Mouse (Mus musculus): ENCODE measurements around the gene Snapc3.

GRCm38 (mm10) chr4:83441050-83441449 lies 23.5 kb downstream of the Snapc3 start:
- TF ChIP-seq CTCF (IDR thresholded peaks at IDR 0.05), result no peak
- TF ChIP-seq POLR2A (IDR thresholded peaks at IDR 0.05; ENCODE audit: insufficient read depth, low read depth, low read length), result no peak
